Mouse (Mus musculus) testis, adult 2 months (tissue): ENCODE results near the gene Cux2.

Source experiments
- CTCF ChIP-seq: fragments of 200-500 bp; IDR thresholded peaks from 2 replicates; pipeline ENCODE4 v1.5.1; 2012; ENCODE audit warnings: low read depth, mild to moderate bottlenecking, inconsistent platforms, low read length, moderate library complexity; ENCODE audit not compliant: control insufficient read depth, insufficient read depth, insufficient replicate concordance
- POLR2A ChIP-seq: fragments of 200-500 bp; IDR thresholded peaks from 2 replicates; pipeline ENCODE4 v1.6.1; 2012; ENCODE audit warnings: low read depth, mild to moderate bottlenecking, inconsistent platforms, low read length, moderate library complexity; ENCODE audit not compliant: control insufficient read depth

GRCm38 (mm10) chr5:121879211-121879610 lies 170.7 kb downstream of the Cux2 start:
- TF ChIP-seq CTCF: peak; percentile 92
- TF ChIP-seq POLR2A: no peak
